Mouse (Mus musculus) heart, postnatal 14 days (tissue): ENCODE results near the gene Cntn5. TPM values are rescaled to one million over a fixed set of nuclear protein-coding genes. Genes with fewer than 3 reads are reported as not detected.

Experiments used
- DNase-seq, 2 experiments: peaks; one replicate each; pipeline ENCODE4 v3.0.0; 2021 to 2022
- intact Hi-C: fragments of 180-260 bp; cut with DNase I; formaldehyde crosslinking; loops from one replicate; pipeline ENCODE4 v1.15.1; 2025
- total RNA-seq, 2 experiments: library from RNA; stranded (reverse); gene quantifications; 2 replicates each; pipeline ENCODE4 v1.2.3; 2021

Gene Cntn5
- total RNA-seq, 2 experiments from 2014 or later = 0.05 to 0.14 TPM

DNA sequence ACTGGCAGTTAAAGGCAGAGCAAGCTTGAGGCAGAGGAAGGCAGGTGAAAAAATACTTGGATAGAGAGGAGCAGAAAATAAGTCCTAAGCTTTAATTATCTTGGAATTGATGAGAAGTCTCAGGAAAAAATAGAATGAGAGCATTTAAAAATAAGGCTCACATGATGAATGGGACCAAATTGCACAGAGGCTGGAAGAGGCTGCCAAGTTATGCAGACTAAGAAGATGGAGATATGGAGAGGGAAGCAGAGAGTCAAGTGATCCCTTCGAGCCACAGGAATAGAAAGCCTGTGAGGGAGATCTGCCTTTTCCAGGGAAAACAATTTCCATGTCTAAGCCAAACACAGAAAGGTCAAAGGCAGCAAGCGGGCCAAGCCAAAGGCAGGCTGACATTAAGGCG is 446.7 kb downstream of the Cntn5 start:
- no peak for DNase-seq
- intact Hi-C loops = no loop called here

DNA sequence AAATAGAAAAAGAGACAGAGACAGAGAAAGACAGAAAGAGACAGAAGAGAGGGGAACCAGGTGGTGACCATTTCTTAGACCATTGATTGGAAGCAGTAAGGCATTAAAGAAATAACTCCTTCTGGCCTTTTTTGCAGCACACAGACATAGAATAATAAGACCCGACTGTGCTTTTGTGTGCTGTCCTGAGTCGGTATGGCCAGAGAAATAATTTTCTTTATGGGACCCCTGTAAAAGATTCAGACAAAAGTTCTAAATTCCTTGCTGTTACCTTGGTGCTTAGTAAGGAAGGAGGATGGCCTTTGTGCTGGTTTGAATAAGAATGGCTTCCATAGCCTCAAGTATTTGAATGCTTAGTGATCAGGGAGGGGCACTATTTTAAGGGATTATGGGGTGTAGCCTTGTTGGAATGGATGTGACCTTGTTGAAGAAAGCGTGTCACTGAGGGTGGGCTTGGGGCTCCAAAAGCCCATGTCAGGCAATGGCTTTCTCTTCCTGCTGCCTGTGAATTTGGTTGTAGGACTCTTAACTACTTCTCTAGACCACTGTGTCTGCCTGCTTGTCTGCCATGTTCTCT is 455.5 kb downstream of the Cntn5 start:
- intact Hi-C loops = no loop called here
- DNase-seq = no peak

DNA sequence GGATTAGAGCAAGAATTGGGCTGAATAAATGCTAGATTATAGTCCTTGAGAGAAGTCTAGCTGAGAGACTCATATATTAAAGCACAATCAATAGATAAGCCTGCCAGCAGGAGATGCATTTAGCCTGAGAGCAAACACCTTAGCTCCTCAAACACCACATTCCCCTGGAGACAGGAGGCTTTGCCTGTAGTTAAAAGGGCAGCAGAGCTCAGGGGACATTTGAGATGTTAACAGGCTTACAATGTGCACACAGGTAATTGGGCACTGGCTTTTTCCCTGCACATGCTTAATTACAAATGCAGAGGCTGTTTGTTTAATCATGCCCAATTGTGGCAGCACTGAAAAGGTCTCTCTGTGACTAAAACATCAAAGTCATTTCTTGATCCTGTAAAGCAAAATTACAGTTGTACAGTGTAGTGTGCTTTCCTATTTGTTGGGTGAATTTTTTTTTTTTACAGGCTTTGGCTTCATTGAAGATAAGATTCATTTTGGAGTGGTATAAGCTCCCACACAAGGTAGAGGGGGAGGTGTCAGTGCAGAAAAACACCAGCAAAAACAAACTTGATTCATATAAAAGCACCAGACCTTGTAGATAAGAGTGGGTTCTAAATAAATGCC is 457.2 kb downstream of the Cntn5 start:
- intact Hi-C loops = no loop called here
- no peak for DNase-seq

DNA sequence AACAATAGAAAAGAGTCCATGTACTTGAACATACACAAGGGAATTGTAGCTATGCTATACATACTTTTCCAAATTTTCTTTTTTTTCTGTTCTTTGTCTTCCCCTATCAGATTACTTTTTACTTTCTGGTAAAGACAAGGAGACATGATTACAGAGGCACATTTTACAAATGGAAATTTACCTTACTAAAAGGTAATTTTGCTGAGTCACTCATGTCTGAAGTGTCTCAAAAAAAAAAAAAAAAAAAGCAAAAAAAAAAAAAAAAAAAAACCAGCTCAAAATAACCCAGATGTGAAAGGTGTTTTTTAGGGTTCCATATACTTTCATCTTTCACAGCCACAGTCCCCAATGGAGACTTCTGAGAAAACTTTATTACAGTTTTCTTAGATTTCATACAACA is 492.5 kb downstream of the Cntn5 start:
- intact Hi-C loops = no loop called here
- no peak for DNase-seq

DNA sequence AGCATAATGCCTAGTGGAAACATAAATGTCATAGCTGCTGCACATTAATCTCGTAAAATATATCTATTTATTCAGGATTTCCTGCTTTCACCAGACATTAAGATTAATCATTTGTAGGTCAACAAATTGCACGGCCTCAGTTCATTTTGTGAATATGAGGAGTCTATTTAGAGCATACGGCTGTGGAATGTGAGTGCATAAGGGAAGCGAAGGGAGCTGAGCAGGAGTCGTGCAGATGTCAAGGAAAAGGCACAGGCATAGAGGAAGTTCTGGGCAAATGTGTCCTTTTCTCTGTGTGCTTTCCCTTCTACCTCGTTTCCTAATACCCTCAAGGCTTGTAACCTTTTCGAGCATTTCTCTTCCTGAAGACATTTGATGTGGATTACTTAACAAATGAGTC is 504.5 kb downstream of the Cntn5 start:
- no peak for DNase-seq
- intact Hi-C loops = no loop called here

DNA sequence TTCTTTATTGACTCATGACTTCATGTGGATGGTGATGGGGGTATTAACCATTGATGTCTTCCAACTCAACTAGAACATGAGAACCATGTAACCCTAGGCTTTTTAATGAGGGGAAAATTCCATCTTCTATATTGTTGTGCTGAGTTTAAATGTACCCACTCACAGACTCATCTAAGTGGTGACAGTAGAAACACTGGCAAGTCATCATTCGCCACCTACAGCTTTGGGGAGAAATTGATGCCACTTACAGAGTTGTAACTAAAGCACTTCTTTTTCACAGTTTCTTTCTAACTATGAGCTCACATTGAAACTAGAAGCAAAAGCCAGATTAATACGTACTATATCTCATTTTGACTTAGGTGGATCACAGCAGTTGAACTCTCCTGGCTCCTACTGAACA is 514.7 kb downstream of the Cntn5 start:
- DNase-seq = no peak
- intact Hi-C loops = no loop called here

DNA sequence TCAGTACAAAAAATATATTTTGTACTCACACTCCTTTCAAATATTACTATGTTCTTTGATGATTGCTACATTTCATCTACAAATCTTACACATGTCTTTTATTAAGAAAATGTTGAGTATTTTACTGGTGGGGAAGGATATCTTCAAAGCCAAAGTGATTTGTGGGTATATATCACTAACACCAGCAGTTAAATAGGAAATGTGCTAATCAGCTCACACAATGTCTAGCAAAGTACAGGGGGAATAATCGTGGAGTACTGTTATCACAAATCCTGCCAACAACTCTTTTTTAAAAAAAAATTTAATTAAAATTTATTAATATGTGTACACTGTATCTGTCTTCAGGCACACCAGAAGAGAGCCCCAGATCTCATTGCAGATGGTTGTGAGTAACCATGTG is 520.1 kb downstream of the Cntn5 start:
- no peak for DNase-seq
- intact Hi-C loops = no loop called here

DNA sequence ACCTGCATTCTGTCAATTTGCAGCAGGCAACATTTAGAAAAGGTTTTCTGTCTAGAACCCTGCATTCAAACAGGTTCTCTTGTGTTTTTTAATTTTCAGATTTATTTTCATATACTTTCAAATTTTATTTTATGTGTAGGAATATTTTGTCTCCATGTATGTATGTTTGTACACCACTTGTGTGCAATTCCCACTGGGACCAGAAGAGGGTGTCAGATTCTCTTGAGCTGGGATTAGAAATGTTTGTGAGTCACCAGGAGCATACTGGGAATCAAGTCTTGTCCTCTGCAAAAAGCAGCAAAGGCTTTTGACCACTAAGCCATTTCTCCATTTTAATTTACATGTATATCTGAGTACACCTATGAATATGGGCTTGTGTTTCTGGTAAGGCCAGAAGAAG is 521.4 kb downstream of the Cntn5 start:
- intact Hi-C loops = no loop called here
- no peak for DNase-seq

DNA sequence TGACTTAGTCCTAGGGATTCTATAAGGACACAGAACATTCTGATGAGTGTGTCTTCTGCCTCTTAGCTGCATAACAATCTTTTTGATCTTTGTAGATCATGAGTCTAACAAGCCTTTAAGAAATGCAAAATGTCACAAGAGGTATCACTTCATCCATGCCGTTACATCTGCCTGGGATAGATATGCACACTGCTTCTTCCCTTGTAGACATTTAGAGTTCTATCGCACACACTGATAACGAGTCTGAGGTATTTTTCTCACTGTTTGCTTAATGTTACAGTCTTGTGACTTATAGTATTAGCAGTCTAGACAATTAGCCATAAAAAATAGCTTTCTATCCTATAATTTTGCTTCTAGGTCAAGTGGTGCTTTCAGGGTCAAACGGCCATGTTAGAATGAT is 522.9 kb downstream of the Cntn5 start:
- DNase-seq = no peak
- intact Hi-C loops = no loop called here

DNA sequence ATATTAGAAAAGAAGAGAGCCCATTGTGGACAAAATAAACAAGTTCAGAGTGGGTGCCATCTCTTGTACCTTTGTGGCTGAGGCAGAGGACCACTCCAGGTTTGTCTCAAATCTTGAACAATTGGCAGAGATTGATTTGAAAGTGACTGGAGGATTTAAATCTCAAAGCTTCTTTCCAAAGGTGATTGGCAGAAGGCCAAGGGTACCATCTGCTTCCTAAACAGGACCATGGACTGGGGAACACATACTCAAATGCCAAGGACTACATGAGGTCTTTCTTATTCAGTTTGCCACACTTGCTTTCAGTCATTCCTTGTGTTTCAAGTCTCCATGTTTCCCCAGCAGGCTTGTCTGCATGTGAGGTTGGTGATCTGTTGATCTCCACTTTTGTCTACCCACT is 528.3 kb downstream of the Cntn5 start:
- no peak for DNase-seq
- intact Hi-C loops = no loop called here

DNA sequence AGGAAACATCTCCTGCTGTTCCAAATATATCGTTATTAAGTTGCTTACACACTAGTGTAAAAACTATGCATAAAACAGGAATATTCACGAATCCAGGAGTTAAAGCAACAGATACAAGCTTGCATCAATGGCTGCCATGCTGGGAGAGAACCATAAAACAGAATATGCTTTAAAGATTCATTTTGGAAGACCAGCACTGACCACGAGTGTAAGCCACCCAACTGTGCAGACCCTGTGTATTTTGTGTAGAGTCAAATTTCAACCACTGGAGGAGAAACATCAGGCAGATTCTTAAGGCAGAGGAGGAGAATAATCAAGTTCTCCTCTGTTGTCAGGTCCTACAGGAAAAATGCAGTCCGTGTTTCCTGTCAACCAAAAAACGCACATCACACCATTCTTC is 535.6 kb downstream of the Cntn5 start:
- no peak for DNase-seq
- intact Hi-C loops = no loop called here

DNA sequence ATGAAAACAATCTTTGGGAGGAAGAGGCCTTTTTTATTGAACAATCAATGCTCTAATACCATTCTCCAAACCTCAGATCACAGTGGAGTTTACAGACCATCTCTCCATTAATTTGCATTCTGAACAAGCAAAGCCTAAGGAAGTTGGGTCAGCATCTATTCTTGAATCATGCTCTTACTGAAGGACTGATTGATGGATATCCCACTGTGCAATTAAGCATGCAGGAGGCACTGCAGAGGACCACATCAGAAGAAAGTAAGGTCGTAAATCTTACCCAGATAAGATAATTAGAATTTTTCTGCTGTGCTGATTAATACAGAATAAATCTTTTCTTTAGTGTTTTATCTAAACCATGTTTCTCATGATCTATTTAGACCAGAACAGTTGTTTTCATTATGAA is 536.2 kb downstream of the Cntn5 start:
- DNase-seq = no peak
- intact Hi-C loops = no loop called here

DNA sequence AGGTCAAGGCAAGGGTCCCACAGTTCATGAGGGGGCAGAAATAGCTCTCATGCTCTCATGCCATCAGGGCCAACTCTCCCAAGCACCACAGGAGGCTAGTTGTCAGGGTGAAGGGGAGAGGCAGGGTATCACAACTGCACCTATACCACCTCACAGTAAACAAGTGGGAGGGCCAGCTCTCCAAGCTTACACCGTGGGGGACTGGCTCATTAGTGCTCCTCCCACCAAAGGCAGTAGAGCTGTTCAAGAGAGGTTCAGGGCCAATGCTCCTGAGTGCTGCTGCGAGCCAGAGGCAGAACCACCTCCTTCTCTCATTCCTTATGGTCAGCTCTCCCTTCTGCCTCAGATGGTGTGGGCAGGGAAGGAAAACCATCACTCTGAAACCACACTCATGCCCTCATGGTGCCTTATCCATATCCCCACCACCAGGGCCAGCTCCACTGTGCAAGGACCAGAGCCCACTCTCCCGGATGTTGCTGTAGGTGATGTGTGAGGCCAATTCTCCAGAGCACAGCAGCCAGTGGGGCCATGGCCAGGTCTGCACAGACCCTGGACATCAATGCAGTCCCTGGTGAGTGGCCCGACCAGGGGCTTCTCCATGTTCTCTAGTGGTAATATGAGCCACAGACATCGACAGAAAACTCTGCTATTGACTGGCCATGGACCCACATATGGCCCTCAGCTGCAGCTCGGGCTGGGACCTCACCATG is 538.2 kb downstream of the Cntn5 start:
- no peak for DNase-seq
- intact Hi-C loops = no loop called here

DNA sequence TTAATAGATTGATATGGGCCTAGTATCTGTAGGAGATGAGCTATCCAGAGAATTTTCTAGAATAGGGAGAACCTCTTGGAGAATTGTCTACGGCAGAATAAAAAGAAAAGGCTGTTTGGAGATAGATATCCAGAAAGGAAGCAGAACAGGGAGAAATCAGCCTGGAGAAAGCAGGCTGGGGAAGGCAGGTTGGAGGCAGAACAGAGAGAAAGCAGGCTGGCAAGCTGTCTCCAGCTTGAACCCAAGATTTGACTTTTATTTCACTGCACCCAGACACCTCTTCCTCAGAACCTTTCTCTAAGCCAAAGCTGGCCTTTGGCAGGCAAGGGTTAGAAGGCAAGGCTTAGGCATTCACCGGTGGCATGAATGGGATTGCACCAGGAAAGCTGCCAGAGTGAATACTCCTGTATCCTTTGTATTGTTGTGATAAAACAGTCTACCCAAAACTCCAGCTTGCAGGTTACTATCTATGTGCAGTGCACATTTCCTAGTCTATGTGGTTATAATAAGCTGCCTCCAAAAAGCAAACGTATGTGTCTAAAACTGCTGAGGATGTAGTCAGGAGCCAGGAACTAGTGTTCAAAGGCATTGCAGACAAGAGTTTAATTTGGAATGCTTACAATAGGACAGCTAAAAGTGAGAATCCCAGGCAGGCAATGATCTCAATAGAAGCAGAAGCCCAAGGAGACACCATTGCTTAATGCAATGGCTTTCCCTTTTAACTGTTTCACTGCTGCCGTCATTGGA is 553.5 kb downstream of the Cntn5 start:
- intact Hi-C loops = no loop called here
- DNase-seq = no peak

DNA sequence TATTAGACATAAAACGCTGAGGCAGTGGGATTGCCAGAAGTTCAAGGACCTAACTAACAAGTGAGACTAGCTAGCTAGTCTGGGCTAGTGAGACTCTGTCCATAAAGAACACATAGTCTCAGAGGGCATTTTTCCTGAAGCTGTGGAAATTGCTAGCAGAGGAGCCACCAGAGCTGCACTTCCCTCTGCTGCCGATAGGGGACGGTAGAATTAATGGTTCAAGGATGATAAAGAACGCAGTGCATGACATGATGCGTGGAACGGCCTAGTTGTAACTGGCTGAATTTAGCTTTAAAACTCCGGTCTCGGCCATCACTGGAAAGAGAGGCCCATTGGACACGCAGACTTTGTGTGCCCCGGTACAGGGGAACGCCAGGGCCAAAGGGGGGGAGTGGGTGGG is 555.8 kb downstream of the Cntn5 start:
- intact Hi-C loops = no loop called here
- no peak for DNase-seq

DNA sequence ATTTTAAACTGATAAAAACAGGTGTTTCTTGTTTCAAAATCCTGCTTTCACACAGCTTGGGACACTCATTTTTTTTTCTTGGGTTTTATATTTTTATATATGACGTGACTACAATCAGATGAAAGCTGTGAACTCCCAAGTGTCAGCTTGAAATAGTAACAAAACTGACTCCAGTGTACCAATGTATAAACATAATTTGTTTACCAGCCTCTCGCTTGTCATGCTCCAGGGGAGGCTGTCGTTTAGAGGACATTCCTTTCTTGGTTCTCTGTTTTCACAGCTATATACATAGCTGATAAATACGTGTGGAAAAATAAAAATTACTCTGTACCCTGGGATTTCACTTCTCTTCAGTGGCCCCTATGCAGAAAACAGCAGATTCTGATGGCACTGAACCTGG is 556.4 kb downstream of the Cntn5 start:
- intact Hi-C loops = no loop called here
- no peak for DNase-seq

DNA sequence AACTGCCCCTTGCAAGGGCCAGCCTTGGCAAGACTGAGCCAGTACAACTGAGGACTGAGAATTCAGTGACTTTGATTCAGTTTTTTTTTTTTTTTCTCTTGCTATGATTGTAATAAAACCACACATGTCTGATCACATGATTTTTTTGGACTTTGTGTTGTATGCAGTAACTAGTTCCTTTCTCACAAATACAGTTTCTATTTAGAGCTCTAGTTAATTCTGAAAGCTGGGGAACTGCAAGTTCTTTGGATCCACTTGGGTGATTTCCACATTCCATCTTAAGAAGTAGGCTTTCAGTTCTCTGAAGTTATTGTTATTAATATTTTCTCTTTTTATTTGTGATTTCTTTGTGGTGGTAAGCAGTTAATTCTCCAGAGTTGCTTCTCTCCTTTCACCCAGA is 563.8 kb downstream of the Cntn5 start:
- intact Hi-C loops = no loop called here
- DNase-seq = no peak

DNA sequence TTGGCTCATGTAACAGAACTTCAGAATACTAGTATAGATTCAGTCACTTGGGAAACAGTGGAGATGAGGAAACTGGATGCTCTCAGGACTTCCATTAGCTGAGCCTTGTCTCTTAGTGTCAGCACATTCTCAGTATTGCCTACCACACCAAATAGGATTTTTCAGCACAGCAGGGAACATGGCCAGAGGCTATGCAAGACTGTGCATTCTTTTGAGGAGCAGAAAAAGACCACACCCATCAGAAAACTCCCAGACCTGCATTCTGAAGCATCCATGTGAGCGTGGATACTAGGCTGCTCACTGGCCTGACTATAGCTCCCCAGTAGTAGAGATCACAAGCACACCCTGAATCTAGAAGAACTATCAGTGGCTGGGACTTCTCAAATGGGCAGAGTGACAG is 564.9 kb downstream of the Cntn5 start:
- intact Hi-C loops = no loop called here

DNA sequence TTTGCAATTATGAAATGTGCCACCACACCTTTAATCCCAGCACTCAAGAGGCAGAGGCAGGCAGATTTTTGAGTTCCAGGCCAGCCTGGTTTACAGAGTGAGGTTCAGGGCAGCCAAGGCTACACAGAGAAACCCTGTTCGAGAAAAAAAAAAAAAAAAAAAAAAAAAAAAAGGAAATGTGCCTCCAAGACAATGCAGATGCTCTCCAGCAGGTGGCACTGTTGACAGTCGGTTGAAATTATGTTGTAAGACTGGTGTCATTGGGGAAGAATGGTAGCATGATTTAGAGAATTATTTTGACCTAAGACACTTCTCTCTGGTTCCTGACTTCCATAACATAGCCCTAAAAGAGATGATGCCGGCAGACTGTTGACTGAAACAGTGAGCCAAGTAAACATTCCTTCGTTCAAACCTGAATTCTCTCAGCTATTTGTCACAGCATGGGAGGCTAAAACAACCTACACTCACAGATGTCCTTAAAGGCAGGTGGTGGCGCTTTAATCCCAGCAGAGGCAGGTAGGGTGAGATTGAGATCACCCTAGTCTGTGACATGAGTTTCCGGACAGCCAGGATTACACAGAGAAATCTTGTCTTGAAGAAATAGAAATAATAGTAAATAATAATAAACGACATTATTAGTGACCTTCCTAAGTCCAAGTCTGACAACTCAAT is 579.7 kb downstream of the Cntn5 start:
- DNase-seq = peak; percentile 43 to 65
- intact Hi-C loops = no loop called here

More for the DNA sequence above, 564.9 kb downstream of the Cntn5 start:
- DNase-seq = no peak

DNA sequence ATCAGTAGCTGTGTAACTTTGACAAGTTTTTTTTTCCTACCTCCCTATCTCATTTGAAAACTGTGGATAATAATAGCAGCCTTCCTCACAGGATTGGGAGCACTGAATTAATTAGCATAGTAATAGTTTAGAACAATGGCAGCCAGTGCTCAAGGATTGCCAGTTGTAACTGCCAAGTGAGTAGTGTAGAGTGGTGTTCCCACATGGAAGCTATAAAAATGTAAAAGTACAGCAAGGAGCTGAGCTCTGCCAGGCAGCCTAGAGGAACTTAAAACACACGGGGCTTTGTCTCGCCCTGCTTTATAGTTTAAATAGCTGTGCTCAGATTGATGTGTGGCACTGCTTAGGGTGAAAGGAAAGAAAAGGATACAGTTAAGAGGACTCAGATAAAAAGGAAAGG is 635.2 kb downstream of the Cntn5 start:
- no peak for DNase-seq
- intact Hi-C loops = no loop called here

DNA sequence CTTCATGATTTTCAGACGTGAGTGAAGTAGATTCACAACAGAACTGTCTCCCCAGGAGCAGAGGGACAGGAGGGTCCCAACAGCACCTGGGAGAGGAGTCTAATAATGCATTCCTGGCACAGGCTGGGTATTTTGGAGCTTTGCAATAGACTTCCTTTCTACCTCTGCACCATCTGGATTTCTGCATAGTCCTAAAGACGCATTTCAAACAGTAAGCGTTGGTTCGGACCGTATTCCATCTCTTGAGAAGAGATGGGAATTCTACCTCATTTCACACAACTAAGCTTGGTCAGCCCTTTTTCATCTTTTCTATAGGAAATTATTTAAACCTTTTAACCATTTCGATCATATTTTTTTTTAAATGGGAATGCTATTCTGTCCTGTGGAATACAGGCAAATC is 635.7 kb downstream of the Cntn5 start:
- intact Hi-C loops = no loop called here
- no peak for DNase-seq
